Mouse (Mus musculus) right cerebral cortex, postnatal 25 days (tissue): Measurements from ENCODE around the gene Cenpe.
A peak's percentile ranks its signal among the peaks of the same experiment; 100 is the strongest.

Experiments used
- DNase-seq: peaks from one replicate; pipeline ENCODE4 v3.0.0; 2022

Cenpe gene

DNA sequence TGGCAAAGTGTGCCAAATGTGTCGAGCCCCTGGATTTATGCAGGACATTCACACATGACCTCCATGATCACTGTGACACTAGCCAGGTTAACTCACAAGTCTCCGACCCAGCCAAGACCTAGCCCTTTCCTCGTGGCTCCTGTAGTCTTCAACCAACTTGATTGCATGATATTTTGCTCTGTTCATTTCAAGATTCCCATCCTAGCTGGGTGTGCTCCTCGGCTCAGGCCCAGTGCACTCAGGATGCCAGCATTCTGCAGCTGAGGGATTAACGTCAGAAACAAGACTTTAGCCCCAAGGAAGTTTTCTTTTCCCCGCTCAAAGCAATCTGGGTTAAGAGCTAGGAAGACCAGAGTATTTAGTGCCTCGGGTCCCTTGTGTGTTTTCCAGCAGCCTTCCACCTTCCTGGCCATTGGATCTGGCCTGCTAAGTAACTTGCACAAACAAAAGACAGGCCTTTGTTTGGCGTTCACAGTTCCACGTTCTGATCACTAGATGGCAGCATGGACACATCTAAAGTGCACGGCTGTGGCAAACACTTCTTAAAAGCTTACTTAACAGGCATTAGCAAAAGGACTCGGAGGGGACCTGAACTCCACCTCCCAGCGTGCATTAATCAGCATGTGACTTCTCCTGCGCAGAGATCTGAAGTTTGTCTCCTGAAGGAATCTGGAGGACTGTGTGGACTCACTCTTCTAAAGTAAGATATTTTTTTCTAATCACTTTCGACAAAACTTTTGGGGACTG, 68.5 kb downstream of the Cenpe start, which contains the start of gene Bdh2:
Gene Bdh2, plus strand, starts transcription at position 553 of the 747 bp plus-strand sequence.
- peak; percentile 54 for DNase-seq

DNA sequence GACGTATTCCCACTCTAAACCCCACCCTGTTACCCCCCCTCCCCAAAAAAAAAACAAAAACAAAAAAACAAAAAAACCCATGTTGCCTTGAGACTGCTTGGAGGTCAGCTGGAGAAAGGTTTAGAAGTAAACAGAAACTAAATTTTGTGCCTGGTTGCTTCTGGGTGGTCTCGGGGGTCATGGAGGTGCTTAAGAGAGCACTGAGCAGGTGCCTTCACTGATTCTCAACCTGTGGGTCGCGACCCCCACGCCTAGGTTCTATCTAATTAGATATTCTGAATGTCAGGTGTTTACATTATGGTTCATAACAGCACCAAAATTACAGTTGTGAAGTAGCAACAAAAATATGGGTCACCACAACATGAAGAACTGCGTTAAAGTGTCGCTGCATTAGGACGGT, 69.4 kb downstream of the Cenpe start:
- no peak for DNase-seq

DNA sequence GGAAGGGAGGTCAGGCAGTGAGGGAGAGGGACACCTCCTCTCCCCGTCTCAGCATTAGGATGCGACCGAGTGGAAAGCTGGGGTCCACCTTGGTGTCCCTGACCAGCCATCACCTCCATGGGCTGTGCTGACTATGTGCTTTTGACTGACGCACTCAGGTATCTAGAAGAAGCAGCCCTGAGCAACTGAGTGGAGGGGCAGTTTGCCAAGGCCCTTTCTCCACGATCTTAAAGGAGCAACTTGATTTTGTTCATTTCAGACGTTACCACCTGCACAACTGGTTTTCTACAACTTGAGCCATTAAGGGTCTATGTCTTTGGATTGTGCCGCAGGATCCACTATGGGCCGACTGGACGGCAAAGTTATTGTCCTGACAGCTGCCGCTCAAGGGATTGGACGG, 72.9 kb downstream of the Cenpe start:
- DNase-seq: no peak

DNA sequence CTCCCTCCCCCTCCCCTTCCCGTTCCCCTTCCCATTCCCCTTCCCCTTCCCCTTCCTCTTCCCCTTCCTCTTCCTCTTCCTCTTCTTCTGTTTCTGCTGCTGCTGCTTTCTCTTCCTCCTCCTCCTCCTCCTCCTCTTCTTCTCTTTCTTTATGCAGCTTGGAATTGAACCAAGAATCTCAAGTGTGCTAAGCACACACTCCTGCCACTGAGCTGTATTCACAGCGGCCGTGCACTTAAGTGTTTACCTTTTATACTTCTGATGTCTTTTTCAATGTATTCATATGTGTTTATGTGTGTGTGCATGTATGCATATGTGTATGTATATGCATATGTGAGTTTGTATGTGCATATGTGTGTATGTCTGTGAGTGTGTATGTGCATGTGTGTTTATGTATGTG, 73.5 kb downstream of the Cenpe start:
- no peak for DNase-seq

DNA sequence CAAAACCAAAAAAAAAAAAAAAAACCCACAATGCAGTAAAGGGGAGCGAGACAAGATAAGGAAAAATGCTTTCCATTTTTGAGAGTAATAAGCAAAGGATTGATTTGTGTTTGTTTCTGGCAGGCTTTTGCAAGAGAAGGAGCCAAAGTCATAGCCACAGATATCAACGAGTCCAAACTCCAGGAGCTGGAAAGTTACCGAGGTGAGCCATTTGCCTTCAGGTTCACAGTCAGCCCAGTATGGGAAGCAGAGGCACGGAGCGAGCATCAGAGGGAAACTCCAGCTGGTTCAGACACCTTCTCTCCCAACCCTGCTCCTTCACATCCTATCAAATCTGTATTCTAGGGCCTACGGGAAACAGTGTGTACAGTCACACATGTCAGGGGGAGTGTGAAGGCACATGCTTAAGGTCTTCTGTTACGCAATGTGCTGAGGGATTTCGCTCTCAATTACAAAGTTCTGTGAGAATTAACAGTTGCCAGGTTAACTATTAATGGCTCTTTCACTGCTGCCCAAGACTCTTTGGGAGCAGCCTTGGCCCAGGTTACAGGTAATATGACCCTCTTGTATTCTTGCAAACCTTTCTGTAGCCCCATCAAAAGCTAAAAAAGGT, 75.9 kb downstream of the Cenpe start:
- no peak for DNase-seq

DNA sequence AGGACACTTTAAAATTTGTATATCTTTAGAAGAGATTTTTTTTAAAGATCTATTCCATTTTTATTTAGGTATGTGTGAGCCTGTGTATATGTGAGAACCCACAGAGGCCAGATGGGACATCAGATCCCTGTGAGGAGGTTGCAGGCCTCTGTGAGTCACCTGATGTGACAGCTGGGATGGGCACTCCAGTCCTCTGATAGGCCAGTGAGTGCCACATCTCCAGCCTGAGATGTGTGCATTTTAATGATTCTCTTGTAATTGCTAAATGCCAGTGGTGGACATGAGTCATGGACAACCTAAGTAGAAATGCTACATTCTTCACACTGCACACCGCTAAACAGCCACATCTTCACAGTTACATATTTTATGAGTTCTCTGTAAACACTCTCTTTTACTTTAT, 76.8 kb downstream of the Cenpe start:
- DNase-seq: no peak

DNA sequence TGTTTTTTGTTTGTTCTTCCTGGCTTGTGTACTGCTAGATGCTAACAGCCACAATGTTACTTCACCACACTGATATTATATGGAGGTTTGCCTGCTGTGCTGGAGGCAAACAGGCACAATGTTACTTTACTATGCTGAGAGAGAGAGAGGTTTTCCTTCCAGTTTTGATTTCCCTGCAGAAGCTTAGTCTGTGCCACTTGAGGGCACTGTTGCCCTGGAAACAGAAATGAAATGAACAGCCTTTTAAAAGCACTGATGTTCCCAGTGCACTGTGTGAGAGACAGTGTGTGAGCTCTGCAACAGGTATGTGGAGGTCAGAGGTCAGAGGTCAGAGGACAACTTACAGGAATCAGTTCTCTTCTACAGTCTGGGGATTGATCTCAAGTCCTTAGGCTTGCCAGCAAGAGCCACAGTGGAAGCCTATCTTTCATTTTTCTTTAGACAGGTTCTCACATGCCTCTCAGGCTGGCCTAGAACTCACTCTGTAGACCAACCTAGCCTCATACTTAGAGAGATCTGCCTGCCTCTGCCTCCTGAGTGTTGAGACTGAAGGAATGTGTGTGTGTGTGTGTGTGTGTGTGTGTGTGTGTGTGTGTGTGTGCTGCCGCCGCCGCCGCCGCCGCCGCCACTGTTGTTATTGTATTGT, 78.0 kb downstream of the Cenpe start:
- DNase-seq: peak; percentile 41

DNA sequence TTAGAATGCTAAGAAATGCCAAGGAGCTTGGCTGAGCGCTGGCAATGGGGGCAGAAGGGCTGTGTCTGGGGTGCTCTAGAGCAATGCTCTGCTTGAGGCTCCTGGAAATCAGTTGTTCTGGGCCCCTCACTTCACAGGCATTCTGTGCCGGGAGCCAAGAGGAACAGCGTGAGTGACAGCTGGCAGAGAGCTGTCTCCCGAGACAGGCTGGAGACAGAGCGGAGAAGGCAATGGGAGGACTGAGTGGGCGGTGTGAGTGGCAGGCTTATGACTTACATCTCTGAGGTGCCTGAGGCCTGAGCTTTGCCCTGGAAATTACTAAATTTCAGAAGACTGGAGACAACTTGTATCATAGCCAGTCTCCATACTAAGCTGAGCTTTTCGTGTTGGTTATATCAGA, 81.4 kb downstream of the Cenpe start:
- DNase-seq: no peak

DNA sequence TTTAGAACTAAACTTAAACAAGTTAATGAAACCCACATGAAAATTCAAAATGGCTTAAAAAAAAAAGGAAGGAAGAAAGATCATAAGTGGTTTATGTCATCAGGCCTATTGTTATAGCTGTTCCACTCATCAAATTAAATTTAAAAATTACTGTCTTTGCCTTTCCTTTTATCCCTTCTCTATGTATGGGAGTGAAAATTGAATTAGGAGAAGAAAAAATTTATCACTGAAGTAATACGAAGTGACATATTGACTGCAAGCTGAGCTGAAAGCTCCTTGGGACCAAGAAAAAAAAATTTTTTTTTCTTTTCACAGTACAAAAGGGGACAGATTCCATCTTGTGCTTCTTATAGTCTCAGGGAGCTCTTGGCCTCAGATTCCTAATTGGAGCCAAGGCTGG, 83.2 kb downstream of the Cenpe start:
- no peak for DNase-seq

DNA sequence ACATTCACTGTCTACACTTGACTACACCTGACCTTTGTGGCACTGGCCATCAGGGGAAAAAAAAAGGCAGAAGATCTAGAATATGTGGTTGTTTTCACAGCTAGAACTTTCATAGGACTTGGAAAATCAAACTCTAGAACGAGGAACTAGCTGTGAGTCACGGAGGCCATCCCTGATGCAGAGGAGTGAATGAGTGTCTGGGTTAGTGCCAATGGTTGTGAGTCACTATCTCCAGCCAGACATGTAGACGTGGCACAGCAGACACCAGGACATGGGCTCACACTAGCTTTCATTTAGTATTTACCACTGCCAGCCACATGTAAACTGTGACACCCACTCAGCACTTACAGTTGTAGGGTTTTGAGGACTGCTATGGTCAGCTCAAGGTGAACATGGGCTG, 86.2 kb downstream of the Cenpe start:
- DNase-seq: peak; percentile 11

DNA sequence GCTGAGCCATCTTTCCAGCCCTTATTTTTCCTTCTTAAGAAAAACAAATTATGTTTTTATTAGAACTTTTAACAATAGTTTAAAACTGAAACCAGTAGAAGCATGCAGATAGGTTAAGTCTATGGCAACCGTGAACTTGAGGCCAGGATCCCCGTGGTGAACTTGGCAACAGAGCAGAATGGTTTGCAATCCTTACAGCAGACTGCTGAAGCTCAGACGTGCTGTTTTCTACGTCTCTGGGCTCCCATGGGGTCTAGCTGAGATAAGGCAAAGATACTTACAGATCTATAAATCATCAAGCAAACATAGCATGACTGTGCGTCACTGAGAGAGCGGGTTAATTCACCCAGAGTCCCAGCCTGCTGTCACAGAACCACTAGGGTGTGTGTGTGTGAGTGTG, 87.7 kb downstream of the Cenpe start:
- DNase-seq: no peak

DNA sequence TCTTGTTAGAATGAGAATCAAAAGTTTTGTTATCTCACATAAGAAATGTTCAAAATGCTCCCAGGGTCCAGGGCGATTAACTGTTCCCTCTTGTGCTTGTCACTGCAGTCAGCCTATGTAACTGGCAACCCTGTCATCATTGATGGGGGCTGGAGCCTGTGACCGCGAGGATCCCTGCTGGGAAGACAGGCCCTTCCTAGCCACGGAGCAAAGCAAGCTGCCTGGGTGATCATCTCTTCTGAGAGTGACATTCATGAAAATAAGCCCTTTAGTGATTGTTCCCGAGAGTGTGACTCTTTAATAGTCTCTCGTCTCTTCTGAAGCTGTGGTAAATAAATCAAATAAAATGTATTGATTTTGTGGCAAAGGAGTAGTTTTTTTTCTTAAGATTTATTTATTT, 91.7 kb downstream of the Cenpe start:
- DNase-seq: no peak

DNA sequence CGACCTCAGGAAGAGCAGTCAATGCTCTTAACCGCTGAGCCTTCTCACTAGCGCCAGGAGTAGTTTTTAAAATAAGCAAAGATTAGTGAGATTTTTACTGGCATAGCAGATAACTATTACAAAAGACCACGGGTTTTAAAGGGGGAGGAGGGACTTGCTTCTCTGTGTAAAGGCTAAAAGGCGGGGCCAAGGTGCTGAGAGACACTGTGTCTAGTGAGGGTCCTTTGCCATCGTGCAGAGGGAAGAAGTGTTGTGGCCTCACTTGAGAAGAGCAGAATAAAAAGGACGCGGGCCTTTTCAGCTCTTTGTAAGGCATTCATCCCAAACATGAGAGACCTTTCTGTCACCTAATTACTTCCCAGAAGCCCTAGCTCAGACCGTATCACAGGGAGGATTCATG, 92.2 kb downstream of the Cenpe start:
- DNase-seq: no peak

DNA sequence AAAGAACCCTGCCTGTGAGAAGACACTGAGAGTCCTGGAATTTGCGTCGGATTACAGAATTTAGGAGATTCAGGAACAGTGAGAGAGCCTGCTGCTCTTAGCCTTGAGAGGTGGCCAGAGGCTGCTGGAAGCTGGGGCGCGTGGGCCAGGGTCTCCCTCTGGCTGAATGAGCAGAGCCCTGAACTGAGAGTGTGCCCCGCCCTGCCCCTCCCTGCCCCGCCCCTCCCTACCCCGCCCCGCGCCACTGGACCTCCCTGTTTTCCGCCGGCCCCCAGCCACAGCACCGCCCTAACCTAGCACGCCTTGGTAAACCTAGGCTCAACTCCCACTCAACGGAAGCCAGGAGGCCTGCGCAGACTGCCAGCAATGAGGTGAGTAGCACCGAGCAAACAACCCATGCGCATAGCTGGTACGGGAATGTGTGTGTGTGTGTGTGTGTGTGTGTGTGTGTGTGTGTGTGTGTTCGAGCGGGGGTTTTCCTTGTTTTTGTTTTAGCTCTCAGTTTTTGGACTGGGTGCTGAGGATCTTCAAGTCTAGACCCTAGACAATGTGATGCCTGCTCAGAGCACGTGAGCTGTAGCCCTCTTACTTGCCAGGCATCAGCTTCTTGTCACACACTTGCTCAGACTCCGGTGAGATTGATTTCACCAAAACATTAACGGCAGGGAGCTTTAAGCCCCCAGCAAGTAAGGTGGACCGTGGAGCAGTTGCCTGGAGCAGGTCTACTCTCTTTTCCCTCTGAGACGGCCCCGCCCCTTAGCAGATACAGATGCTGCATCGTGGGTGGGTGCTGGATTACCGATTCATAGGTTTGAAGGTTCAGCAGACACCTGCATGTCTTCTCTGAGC, 95.3 kb downstream of the Cenpe start, which contains the start of gene Slc9b2:
Gene Slc9b2, plus strand, starts transcription at position 290 of the 849 bp plus-strand sequence.
- DNase-seq: peak; percentile 28

DNA sequence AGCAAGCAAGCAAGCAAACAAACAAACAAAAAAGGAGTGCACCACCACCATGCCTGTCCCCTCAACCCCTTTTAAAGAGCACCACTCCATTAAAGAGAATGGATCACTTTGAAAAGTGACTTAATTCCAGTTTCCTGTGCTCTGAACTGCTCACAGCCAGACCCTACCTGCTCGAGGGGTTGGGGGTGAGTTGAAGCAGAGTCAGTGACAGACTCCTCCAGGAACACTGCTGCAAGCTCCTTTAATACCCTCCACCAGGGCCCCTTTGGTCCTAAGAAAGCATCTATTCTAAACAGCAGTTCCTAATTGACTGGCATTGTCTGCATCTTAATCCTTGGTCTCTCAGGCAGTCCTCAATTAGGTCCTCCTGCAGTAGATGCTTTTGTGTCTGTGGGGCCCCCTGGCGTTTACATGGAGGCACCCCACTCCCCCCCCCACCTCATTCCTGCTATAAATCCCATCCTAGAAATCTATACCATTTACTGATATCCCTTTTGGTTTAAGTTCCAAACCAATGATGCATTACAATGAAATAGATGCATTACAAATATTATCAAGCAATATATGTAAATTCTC, 100.7 kb downstream of the Cenpe start:
- no peak for DNase-seq

DNA sequence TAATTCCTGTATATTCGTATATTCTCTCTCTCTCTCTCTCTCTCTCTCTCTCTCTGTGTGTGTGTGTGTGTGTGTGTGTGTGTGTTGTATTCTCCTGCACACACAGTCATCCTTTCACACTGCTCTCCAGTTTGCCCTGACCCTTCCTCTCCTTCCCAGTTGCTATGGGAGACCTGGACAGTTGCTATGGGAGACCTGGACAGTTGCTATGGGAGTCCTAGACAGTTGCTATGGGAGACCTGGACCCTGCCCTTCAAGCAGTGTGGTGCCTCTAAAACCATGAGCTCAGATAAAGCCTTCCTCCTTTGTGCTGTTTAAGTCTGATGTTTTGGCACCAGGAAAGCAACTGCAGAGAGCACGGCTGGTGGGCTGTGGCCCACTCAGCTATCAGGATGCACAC, 101.4 kb downstream of the Cenpe start:
- DNase-seq: no peak

DNA sequence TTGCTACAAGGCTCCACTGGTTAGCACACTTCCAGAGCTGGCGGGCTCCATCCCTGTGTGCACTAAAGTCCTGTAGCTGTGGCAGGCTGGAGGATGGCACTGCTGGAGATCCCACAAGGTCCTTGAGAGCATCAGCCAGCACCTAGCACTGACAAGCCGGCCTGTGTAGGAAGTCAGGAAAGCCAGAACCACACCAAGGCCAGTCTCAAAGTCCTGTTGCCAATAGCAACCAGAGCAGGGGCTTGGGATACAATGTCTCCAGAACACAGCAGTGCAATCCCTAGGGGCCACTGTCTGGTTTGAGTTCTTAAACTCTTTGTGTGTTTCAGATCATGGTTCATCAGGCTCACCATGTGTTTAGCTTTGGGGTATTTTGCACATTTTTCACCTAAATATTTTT, 102.5 kb downstream of the Cenpe start:
- no peak for DNase-seq

DNA sequence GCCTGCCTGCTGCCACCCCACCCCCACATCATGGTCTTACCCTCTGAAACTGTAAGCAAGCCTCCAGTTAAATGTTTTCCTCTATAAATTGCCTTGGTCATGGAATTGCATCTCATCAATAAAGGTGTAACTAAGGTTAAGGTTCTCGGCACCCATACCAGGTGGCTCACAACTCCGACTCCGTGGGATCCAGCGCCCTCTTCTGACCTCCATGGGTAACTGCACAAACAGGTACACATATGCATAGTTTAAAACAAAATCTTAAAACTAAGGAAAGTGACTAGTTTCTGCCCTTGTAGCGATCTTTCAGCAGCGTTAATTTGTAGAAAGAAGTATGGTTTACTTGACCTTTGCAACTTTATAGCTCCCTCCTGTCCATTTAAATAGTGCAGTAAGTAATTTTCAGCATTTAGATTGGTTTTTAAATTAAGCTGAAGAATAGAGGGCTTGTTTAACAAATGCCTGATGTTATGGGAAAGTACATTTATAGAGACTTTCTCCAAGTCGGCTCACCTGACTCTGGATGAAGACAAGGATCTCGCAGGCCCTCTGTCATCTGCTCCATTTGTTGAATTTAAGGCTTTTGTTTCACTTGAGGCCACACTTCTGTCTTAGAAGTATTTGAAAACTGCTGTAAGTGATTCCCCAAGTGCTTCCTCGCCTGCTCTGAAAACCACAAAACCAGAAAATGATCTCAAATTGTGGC, 103.5 kb downstream of the Cenpe start:
- no peak for DNase-seq

DNA sequence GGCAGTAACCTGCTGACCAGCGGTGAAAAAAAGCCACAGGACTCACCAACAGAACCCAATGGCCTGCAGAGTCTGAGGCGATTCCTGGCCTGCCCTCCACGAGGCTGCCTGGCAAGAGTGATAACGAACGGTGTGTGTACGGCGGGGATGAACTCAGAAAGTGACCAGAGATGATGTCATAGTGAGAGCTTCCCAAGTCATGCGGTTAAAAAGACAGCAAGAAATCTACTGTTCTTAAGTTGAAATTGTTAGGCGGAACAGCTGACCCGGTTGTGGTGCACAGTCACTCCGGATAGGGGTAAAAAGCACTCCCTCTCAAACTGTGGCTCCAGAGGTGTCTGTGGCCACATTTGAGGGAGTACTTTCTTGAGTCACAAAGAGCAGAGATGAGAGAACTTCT, 106.0 kb downstream of the Cenpe start:
- DNase-seq: no peak
